Mouse (Mus musculus): ENCODE data around the gene Gtf2ird2. TPM values are rescaled to one million over a fixed set of nuclear protein-coding genes. Genes with fewer than 3 reads are reported as not detected.

Gtf2ird2 gene
- total RNA-seq, 2 experiments from 2014 or later: 0.53 to 1.3 TPM

DNA sequence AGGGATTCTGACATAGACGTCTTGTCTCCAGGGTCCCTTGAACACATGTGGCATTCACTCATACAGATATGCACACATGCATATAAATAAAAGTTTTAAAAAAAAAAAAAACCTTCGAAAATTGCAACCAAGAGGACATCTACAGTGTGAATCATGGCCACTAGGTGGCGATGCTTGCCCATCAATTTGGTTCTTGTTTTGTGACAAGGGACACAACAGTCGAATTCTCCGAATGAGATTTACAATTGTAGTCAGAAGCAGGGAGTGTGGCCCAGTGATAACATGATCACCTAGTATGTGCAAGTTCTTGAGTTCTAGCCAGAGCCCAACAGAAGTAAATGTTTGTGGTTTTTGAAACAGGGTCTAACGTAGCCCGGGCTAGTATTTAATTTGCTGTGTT is 3.9 kb upstream of the Gtf2ird2 start:
- no peak for ATAC-seq (replicated peaks; ENCODE audit: low FRiP score, poor library complexity, severe bottlenecking)

DNA sequence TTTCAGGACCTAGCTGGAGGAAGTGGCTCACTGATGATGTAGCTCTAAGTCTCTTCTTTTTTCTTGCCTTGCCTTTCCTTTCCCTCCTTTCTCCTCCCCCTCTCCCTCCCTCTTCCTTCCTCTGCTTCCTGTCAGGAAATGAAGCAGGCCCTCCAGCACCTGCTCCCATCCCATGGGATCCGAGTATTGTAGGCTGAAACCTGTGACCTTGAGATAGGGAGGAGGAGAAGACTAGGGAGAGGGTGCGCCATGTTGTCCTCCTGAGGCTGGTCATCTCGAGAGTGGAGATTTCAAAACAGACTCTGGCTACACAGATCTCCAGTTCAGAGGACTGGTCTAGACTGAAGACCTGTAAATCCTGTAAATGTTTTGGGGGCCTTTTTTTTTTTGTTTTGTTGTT is 1.6 kb upstream of the Gtf2ird2 start:
- ATAC-seq (replicated peaks; ENCODE audit: low FRiP score, poor library complexity, severe bottlenecking): no peak

DNA sequence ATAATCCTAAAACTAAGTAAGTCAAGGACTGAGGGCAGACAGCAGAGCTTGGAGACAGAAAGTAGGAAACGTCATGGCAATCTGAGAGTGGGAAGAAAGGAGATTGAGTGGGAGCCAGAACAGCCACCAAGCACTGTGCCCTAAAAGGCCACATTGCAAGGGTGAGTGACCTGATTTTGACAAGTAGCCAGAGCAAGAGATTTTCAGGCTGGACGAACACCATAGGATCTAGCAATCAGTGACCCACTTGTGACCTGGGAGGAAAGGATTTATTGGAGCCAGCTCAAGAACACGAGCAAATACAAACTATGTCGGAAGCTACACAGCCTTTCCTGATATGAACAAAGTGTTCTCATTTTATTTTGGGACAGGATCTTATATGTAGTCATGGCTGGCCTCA is 1.1 kb upstream of the Gtf2ird2 start:
- no peak for ATAC-seq (replicated peaks; ENCODE audit: low FRiP score, poor library complexity, severe bottlenecking)

DNA sequence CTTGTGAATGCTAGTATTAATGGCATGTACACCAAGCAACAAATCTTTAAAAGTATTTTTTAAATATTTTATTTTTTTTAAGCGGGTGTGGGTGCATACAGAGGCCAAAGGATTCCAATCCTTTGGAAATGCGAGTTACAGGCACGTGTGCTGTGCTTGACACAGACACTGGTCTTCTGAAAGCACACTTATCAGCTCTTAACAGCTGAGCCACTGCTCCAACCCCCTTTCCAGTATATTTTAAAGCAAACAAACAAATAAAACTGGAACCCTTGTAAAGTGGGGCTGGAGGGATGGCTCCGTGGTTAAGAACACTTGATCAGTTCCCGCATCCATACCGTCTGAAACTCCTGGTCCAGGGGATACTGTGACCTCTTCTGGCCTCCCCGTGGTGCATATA is 657 bp upstream of the Gtf2ird2 start:
- ATAC-seq (replicated peaks; ENCODE audit: low FRiP score, poor library complexity, severe bottlenecking): no peak

DNA sequence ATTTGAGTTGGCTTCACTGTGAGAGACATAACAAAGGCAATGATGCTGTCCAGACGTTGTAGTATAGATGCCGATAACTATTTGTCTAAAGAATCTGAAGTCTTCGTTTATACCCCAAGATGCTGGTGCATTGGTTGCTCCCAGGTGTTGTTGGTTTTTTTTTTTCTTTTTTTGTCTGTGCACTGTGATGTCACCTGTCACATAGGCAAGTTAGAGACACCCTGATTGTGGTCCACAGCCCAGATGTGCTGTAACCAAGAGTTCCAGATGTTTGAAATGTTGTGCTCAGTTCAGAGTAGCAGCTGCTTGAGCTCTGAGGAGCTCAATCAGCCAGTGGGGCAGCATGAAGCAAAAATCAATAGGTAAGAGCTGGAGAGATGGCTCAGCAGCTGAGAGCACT is 2.2 kb downstream of the Gtf2ird2 start:
- ATAC-seq (replicated peaks; ENCODE audit: low FRiP score, poor library complexity, severe bottlenecking): no peak

DNA sequence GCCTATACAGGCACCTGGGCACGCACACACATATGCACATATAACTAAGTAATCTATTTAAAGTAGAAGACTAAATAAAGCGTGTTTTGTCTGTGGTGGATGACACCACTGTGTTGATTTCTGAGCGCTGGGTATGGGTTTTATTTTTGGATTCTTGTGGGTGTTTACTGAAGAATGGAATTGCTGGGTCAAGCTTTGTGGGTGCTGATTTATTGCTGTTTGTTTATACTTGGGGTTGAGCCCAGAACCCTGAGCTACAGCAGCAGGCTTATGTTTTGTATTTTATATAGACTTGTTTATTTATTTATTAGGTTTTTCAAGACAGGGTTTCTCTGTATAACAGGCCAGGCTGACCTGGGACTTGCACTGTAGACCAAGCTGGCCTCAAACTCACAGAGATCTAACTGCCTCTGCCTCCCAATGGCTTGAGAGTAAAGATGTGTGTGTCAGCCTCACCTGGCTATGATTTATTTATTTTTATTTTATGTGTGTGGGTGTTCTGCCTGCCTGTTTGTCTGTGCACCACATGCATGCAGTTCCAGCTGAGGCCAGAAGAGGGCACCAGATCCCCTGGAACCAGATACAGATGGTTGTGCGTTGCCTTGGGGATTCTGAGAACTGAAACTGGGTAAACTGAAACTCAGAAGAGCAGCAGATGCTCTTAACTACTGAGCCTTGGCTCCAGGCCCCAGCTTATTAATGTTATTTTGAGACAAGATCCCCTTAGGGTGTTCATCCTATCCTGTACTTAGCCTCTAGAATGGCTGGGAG is 3.3 kb downstream of the Gtf2ird2 start:
- no peak for ATAC-seq (replicated peaks; ENCODE audit: low FRiP score, poor library complexity, severe bottlenecking)

DNA sequence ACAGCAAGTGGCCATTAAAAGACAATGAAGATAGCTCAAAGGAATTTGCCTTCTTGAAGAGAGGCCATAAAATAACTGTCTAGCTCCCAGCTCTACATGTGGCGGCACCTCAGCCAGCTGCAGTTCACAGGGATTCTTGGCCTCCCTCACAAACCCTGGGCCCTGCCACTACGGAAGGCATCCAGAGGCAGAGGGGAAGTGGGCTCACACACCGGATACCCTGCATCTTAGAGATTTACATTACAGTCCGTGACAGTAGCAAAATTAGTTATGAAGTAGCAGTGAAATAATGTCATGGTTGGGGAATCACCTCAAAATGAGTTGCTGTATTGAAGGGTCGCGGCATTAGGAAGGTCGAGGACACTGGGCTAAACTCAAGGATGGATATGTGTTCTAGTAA is 4.8 kb downstream of the Gtf2ird2 start:
- ATAC-seq (replicated peaks; ENCODE audit: low FRiP score, poor library complexity, severe bottlenecking): no peak

DNA sequence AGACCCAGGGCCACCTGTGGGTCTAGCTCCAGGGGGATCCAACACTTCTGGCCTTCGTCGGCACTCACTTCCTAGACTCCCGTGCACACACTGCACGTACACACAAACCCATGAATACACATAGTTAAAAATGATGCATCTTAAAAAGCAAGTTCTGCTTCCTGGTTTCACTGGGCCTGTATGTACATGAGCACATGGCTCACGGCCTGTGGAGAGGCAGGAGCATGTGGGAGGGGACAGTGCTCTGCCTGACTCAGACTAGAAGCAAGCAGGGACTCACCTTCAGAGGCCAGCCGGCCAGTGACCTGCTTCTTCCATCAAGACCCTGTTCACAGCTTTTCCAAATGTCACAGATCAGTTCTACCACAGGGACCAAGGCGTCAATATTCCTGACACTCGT is 9.8 kb downstream of the Gtf2ird2 start:
- no peak for ATAC-seq (replicated peaks; ENCODE audit: low FRiP score, poor library complexity, severe bottlenecking)

DNA sequence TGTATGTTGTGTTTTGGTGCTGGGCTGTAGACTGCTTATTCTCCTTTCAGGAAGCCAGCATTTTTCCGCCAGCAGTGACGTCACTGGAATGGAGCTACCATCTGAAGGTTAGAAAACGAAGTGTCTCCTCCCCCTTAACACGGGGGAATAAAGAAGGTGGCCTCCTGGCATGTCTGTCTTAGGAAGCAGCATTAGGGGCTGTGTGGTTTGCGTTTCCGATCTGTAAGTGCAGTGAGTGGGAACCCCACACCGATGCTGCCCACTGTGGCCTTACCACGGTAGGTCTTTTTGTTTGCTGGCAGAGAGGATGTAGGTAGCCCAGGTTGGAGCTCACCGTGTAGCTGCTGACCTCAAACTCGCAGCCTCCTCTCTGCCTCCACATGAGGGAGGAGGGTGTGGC is 22.9 kb downstream of the Gtf2ird2 start:
- ATAC-seq (replicated peaks; ENCODE audit: low FRiP score, poor library complexity, severe bottlenecking): no peak

DNA sequence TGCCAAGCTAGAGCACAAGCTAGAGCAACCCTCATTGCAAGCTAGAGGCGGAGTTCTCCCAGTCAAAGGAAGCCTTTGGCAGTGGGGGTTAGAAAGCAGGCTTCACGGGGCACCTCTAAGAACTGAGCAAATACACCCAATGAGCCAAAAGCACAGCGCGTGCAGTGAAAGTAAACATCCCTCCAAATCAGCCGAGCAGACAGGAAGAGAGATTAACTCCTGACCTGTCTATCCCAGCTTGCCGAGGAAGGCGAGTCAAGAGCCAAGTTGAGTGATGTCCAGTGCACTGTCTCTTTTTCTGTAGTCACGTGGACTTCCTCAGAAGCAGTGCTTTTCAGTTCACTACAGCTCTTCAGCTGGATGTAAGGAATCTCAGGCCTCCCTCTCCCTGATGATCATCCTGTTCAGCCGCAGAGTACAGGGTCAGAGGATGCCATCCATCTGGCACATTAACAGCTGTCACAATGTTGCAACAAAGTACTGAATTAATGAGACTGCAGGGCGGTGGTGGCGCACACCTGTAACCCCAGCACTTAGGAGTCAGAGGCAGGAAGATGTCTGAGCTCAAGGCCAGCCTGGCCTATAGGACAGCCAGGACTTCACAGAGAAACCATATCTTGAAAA is 26.2 kb downstream of the Gtf2ird2 start:
- no peak for ATAC-seq (replicated peaks; ENCODE audit: low FRiP score, poor library complexity, severe bottlenecking)

DNA sequence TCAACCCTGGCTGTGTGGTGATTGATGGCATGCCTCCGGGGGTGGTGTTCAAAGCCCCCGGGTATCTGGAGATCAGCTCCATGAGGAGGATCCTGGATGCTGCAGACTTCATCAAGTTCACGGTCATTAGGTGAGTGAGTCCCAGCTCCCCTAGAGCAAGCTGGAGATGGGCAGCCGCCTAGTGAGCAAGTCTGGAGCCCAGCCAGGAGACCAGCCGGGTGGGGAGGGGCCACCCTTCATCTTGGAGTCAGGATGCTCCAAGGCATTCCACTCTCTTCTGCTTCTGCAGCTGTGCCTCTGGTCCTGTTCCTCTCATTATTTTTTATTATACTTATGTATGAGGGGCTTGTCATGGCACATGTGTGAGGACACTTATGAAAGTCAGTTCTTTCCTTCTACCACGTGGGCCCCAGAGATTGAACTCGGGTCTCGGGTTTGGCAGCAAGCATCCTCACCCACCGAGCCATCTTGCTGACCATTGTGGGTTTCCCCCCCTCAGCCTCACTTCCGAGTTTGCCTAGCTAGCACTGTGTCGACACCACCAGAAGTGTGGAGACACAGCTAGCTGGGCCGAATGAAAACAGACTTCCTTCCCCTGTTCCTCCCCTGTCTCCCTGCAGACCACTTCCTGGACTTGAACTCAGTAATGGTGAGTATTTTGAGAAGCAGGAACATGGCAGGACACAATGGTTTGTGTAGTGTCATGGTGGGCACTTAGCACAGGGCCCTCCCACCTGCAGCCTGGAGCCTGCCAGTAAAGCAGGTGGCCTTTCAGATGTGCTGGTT is 30.4 kb downstream of the Gtf2ird2 start:
- ATAC-seq (replicated peaks; ENCODE audit: low FRiP score, poor library complexity, severe bottlenecking): no peak

DNA sequence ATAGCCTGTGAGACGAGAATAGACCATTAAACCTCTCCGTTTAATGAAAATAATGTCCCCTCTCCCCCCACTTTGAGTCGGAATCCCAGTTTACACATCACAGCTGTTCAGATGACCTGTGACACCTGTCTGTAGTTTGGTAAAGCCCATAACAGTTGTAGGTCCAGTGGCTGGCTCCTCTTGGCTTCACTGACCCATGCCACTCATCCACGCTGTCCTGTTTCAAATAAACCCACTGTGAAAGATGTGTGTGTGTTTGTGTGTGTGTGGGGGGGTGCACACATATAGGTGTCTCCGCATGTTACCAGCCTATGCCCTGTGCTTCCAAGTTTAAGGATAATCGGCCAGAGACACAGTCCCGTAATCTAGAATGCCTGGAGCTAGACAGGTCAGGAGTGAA is 34.1 kb downstream of the Gtf2ird2 start:
- ATAC-seq (replicated peaks; ENCODE audit: low FRiP score, poor library complexity, severe bottlenecking): no peak

DNA sequence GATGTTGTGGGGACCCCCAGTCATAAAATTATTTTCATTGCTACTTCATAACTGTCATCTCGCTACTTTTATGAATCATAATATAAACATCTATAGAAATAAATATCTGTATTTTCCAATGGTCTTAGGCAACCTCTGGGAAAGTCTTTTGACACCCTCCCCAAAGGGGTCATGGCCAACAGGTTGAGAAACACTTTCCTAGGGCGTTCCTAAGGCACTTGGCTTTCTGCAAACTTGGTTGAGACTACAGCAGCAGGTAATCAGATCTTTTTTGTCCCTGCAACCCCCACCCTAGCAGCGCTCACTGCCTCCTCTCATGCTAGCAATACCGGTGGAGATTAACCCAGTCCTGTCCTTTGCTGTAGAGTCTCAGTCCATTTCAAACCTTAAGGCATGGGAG is 37.5 kb downstream of the Gtf2ird2 start:
- ATAC-seq (replicated peaks; ENCODE audit: low FRiP score, poor library complexity, severe bottlenecking): no peak

DNA sequence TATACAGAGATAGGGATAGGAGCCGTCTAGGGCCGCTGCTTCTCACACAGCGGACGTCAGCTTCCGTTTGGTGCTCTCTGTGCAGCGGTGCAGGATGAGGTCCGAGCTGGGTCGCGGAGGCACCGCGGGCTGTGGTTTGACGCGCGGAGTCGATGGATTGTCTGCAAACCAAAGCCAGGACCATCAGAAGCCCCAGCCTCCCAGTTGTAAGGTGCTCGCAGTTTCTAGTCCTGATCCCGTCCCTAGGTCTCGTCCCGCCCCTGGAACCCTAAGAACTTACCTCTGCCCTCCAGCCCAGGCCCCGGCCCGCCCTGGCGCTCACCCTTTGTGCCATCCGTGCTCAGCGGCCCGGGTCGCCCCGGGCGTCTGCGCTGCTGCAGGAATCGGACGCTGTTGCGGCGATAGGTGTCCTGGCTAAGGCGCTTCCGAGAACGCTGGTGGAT is 37.9 kb downstream of the Gtf2ird2 start:
- no peak for ATAC-seq (replicated peaks; ENCODE audit: low FRiP score, poor library complexity, severe bottlenecking)

DNA sequence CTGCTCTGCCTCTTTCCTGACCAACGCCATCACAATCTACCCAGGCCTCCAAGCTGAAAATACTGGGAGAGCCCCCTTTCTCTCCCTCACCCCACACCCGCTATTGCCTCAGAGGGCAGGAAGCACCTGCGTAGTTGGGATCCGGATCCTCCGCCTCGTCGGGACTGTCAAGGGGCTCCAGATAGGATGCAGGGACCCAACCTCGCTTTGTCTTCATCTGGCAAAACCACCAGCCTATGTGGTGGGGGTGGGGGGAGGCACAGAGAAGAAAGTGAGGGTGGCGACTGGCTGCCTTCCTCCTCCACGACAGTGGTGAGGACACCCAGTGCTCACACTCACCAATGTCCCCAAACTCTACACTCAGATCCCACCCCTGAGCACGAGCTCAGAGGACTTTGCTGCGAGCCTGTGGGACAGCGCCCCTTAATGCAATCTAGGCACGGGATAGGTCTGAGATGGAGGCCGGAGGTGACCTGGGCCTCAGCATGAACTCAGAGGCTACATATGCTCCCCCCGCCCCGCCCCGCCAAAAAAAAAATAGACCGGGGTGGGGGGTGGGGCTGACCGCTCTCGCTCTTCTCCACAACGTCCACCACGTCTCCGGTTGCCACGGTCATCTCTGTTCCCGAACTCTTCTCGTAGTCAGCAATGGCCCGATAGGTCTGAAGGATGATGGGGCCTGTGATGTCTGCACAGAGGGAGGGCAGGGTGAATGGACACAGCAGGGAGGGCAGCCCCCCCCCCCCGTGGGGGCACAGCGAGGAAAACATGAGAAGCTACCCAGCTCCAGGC is 41.5 kb downstream of the Gtf2ird2 start:
- ATAC-seq (replicated peaks; ENCODE audit: low FRiP score, poor library complexity, severe bottlenecking): no peak

DNA sequence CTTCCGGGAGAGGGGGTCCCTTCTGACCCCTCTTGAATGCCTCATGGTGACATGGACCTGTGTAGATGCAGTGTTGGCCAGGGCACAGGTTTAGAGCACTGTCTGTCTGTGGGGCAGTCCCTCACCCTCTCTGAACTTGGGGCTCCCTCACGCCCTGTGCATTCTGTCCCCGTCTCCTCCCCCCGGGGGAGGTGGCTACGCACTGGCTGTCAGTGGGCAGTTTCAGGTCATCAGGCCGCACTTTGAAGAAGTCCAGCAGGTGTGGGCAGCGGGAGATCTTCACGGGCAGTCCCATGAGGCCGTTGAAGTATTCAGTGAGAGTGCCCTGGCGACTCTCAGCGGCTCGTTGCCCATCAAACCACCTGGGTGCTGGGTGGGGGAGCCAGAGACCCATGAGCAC is 43.1 kb downstream of the Gtf2ird2 start:
- ATAC-seq (replicated peaks; ENCODE audit: low FRiP score, poor library complexity, severe bottlenecking): no peak

DNA sequence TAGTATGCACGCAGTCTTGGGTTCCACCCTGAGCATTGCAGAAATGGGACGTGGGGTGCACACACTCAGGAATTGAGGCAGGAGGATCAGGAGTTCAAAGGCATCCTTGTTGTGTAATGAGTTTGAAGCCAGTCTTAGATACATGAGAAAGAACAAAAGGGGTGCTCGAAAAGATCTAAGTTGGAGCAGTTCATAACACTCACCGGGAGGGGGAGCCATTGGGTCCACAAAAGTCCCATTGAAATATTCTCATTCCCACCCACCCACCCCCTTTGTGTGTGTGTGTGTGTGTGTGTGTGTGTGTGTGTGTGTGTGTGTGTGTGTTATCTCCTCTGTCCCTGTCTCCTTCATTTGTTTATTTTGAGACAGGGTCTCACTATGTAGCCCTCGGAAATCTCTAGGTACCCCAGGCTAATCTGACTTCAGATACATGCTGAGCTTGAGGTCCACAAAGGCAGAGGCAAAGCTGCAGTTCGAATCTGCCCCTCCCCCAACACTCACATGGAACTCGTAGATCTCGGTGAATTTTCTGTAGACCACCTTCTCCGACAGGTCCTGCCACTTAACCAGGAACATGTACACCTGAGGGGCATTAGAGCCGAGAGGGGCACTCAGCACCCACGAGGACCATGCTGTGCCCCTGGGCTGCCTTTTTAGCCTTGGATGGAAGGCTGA is 43.9 kb downstream of the Gtf2ird2 start:
- ATAC-seq (replicated peaks; ENCODE audit: low FRiP score, poor library complexity, severe bottlenecking): no peak

DNA sequence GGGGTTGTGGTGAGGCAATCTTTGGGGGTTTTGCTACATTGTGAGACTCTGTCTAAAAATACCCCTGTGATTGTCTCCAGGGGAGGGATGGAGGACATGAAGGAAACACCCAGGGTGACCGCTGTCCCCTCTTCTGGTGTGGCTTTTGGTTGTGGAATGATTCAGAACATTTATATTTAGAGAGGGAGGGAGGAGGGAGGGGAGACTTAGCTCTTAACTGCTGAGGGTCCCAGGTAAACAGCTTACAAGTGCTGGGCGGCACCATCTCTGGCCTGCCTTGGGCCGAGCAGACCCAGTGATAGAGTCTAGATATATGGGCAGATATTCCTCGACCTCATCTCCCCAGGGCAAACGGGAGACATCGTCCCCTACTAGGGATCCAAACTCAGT is 44.4 kb downstream of the Gtf2ird2 start:
- ATAC-seq (replicated peaks; ENCODE audit: low FRiP score, poor library complexity, severe bottlenecking): no peak

DNA sequence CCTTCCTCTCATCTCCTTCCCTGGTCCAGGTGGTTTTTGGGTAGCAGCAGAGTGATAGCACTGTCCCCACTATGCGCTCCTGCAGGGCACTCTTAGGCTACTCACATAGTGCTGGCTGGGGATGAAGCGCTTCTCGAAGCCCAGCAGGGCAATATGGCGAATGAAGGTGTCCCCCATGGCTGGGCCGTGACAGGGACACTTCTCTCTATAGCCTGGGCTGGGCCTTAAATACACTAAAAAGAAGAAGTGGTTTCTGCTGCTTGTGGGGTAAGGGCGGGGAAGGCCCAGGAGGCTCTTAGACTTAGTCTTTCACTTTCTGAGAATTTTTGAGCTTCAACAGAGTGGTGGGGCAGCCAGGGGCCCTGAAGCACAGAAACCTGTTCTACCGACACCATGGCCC is 45.6 kb downstream of the Gtf2ird2 start, which contains the start of gene Ncf1:
Gene Ncf1, minus strand, starts transcription at position 235 of the 400 bp plus-strand sequence.
- ATAC-seq (replicated peaks; ENCODE audit: low FRiP score, poor library complexity, severe bottlenecking): no peak

DNA sequence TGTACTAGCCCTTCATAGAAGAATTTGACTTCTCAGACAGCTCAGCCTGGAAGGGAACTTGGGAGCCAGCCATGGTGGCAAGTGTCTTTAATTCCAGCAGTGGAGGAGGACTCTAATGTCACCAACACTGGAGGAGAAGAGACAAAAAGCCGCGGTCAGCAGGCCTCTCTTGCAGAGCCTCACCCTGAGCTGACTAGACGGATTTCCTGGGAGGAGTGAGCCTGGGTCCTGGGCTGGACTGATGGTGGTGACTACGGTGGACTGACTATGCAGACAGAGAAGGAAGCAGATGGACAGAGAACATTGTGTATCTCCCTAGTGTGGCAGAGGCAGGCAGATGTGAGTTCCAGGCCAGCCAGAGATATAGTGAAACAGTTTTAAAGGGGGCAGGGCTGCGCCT is 47.6 kb downstream of the Gtf2ird2 start:
- ATAC-seq (replicated peaks; ENCODE audit: low FRiP score, poor library complexity, severe bottlenecking): no peak

Data from erythroid progenitor cell, adult 5-6 weeks (primary cell).